Mouse (Mus musculus): ENCODE data around the gene Specc1. TPM values are rescaled to one million over a fixed set of nuclear protein-coding genes. Genes with fewer than 3 reads are reported as not detected.

The Specc1 gene
- polyA plus RNA-seq, 1 experiment from 2014 or later = 15.0 TPM

- H3K27ac ChIP-seq (ENCODE audit: low read depth, low read length) = no peak overlapping the region
- H3K27me3 ChIP-seq (ENCODE audit: control insufficient read depth, insufficient read depth, low read length) = no peaks in the 10 kb centered on the region
- H3K9me3 ChIP-seq (ENCODE audit: control insufficient read depth, low read length) = no peaks in the 10 kb centered on the region
- H3K9ac ChIP-seq (replicated peaks; ENCODE audit: low read depth, low read length) = no peak overlapping the region
- no peak for ATAC-seq (ENCODE audit: low read depth)
- H3K4me1 ChIP-seq (ENCODE audit: control insufficient read depth, insufficient read depth, low read length) = no peaks in the 10 kb centered on the region
- no peaks in the 10 kb centered on the region for H3K36me3 ChIP-seq (ENCODE audit: control insufficient read depth, insufficient read depth, low read length)
- no peak overlapping the region for H3K4me3 ChIP-seq (ENCODE audit: low read depth, low read length)
- WGBS = 51% methylated on average over 3 of the region's 3 CpGs
- no peak overlapping the region for H3K4me2 ChIP-seq (ENCODE audit: low read depth, low read length)
These were observed 88.1 kb downstream of the Specc1 start for GRCm38 (mm10) chr11:62044627-62045026.

- no peak overlapping the region for H3K9ac ChIP-seq (replicated peaks; ENCODE audit: low read depth, low read length)
- no peaks in the 10 kb centered on the region for H3K36me3 ChIP-seq (ENCODE audit: control insufficient read depth, insufficient read depth, low read length)
- H3K9me3 ChIP-seq (ENCODE audit: control insufficient read depth, low read length) = no peaks in the 10 kb centered on the region
- no peak overlapping the region for H3K4me2 ChIP-seq (ENCODE audit: low read depth, low read length)
- no peak overlapping the region for H3K4me3 ChIP-seq (ENCODE audit: low read depth, low read length)
- no peak overlapping the region for H3K27ac ChIP-seq (ENCODE audit: low read depth, low read length)
- no peak for ATAC-seq (ENCODE audit: low read depth)
- no peaks in the 10 kb centered on the region for H3K27me3 ChIP-seq (ENCODE audit: control insufficient read depth, insufficient read depth, low read length)
- H3K4me1 ChIP-seq (ENCODE audit: control insufficient read depth, insufficient read depth, low read length) = no peaks in the 10 kb centered on the region
- 63% methylated on average over 2 of the region's 2 CpGs for WGBS
These were observed 89.4 kb downstream of the Specc1 start for GRCm38 (mm10) chr11:62045964-62046363.

- Histone ChIP-seq H3K4me2 (ENCODE audit: low read depth, low read length) (no peak overlapping the region), H3K9me3 (ENCODE audit: control insufficient read depth, low read length) (no peaks in the 10 kb centered on the region), H3K4me1 (ENCODE audit: control insufficient read depth, insufficient read depth, low read length) (no peaks in the 10 kb centered on the region), H3K36me3 (ENCODE audit: control insufficient read depth, insufficient read depth, low read length) (no peaks in the 10 kb centered on the region), H3K27me3 (ENCODE audit: control insufficient read depth, insufficient read depth, low read length) (no peaks in the 10 kb centered on the region), H3K4me3 (ENCODE audit: low read depth, low read length) (no peak overlapping the region), H3K9ac (replicated peaks; ENCODE audit: low read depth, low read length) (no peak overlapping the region), H3K27ac (ENCODE audit: low read depth, low read length) (no peak overlapping the region)
- 32% methylated on average over 9 of the region's 9 CpGs for WGBS
- no peak for ATAC-seq (ENCODE audit: low read depth)
These were observed 91.5 kb downstream of the Specc1 start for GRCm38 (mm10) chr11:62047817-62048640.

GRCm38 (mm10) chr11:62049170-62049569 lies 92.6 kb downstream of the Specc1 start:
- H3K4me1 ChIP-seq (ENCODE audit: control insufficient read depth, insufficient read depth, low read length) = no peaks in the 10 kb centered on the region
- no peak overlapping the region for H3K9ac ChIP-seq (replicated peaks; ENCODE audit: low read depth, low read length)
- no peaks in the 10 kb centered on the region for H3K36me3 ChIP-seq (ENCODE audit: control insufficient read depth, insufficient read depth, low read length)
- no peak overlapping the region for H3K27ac ChIP-seq (ENCODE audit: low read depth, low read length)
- H3K27me3 ChIP-seq (ENCODE audit: control insufficient read depth, insufficient read depth, low read length) = no peaks in the 10 kb centered on the region
- H3K4me2 ChIP-seq (ENCODE audit: low read depth, low read length) = no peak overlapping the region
- no peaks in the 10 kb centered on the region for H3K9me3 ChIP-seq (ENCODE audit: control insufficient read depth, low read length)
- H3K4me3 ChIP-seq (ENCODE audit: low read depth, low read length) = no peak overlapping the region
- no peak for ATAC-seq (ENCODE audit: low read depth)

- H3K4me3 ChIP-seq (ENCODE audit: low read depth, low read length) = no peak overlapping the region
- H3K27ac ChIP-seq (ENCODE audit: low read depth, low read length) = no peak overlapping the region
- H3K4me2 ChIP-seq (ENCODE audit: low read depth, low read length) = no peak overlapping the region
- no peak overlapping the region for H3K9ac ChIP-seq (replicated peaks; ENCODE audit: low read depth, low read length)
- 68% methylated on average over 8 of the region's 8 CpGs for WGBS
- H3K36me3 ChIP-seq (ENCODE audit: control insufficient read depth, insufficient read depth, low read length) = no peaks in the 10 kb centered on the region
- ATAC-seq (ENCODE audit: low read depth) = no peak
- no peaks in the 10 kb centered on the region for H3K9me3 ChIP-seq (ENCODE audit: control insufficient read depth, low read length)
- no peaks in the 10 kb centered on the region for H3K27me3 ChIP-seq (ENCODE audit: control insufficient read depth, insufficient read depth, low read length)
- no peaks in the 10 kb centered on the region for H3K4me1 ChIP-seq (ENCODE audit: control insufficient read depth, insufficient read depth, low read length)
These were observed 94.1 kb downstream of the Specc1 start for GRCm38 (mm10) chr11:62050356-62051330.

- no peak for ATAC-seq (ENCODE audit: low read depth)
- Histone ChIP-seq H3K9ac (replicated peaks; ENCODE audit: low read depth, low read length) (no peak overlapping the region), H3K4me1 (ENCODE audit: control insufficient read depth, insufficient read depth, low read length) (no peaks in the 10 kb centered on the region), H3K36me3 (ENCODE audit: control insufficient read depth, insufficient read depth, low read length) (no peaks in the 10 kb centered on the region), H3K27ac (ENCODE audit: low read depth, low read length) (no peak overlapping the region), H3K9me3 (ENCODE audit: control insufficient read depth, low read length) (no peaks in the 10 kb centered on the region), H3K4me3 (ENCODE audit: low read depth, low read length) (no peak overlapping the region), H3K4me2 (ENCODE audit: low read depth, low read length) (no peak overlapping the region), H3K27me3 (ENCODE audit: control insufficient read depth, insufficient read depth, low read length) (no peaks in the 10 kb centered on the region)
- WGBS = 88% methylated on average over 4 of the region's 4 CpGs
These were observed 94.9 kb downstream of the Specc1 start for GRCm38 (mm10) chr11:62051487-62051886.

GRCm38 (mm10) chr11:62053928-62054327 lies 97.4 kb downstream of the Specc1 start:
- 32% methylated on average over 9 of the region's 9 CpGs for WGBS
- H3K4me3 ChIP-seq (ENCODE audit: low read depth, low read length) = no peak overlapping the region
- no peaks in the 10 kb centered on the region for H3K27me3 ChIP-seq (ENCODE audit: control insufficient read depth, insufficient read depth, low read length)
- no peaks in the 10 kb centered on the region for H3K9me3 ChIP-seq (ENCODE audit: control insufficient read depth, low read length)
- H3K4me1 ChIP-seq (ENCODE audit: control insufficient read depth, insufficient read depth, low read length) = no peaks in the 10 kb centered on the region
- no peaks in the 10 kb centered on the region for H3K36me3 ChIP-seq (ENCODE audit: control insufficient read depth, insufficient read depth, low read length)
- no peak overlapping the region for H3K9ac ChIP-seq (replicated peaks; ENCODE audit: low read depth, low read length)
- H3K4me2 ChIP-seq (ENCODE audit: low read depth, low read length) = no peak overlapping the region
- no peak overlapping the region for H3K27ac ChIP-seq (ENCODE audit: low read depth, low read length)
- ATAC-seq (ENCODE audit: low read depth) = no peak

- no peaks in the 10 kb centered on the region for H3K36me3 ChIP-seq (ENCODE audit: control insufficient read depth, insufficient read depth, low read length)
- no peak overlapping the region for H3K27ac ChIP-seq (ENCODE audit: low read depth, low read length)
- H3K9ac ChIP-seq (replicated peaks; ENCODE audit: low read depth, low read length) = no peak overlapping the region
- H3K27me3 ChIP-seq (ENCODE audit: control insufficient read depth, insufficient read depth, low read length) = no peaks in the 10 kb centered on the region
- H3K9me3 ChIP-seq (ENCODE audit: control insufficient read depth, low read length) = no peaks in the 10 kb centered on the region
- WGBS = 58% methylated on average over 1 of the region's 1 CpGs
- no peak overlapping the region for H3K4me2 ChIP-seq (ENCODE audit: low read depth, low read length)
- no peaks in the 10 kb centered on the region for H3K4me1 ChIP-seq (ENCODE audit: control insufficient read depth, insufficient read depth, low read length)
- no peak overlapping the region for H3K4me3 ChIP-seq (ENCODE audit: low read depth, low read length)
- no peak for ATAC-seq (ENCODE audit: low read depth)
These were observed 108.0 kb downstream of the Specc1 start for GRCm38 (mm10) chr11:62064565-62064964.

GRCm38 (mm10) chr11:62065655-62066054 lies 109.1 kb downstream of the Specc1 start:
- Histone ChIP-seq H3K27ac (ENCODE audit: low read depth, low read length) (no peak overlapping the region), H3K4me2 (ENCODE audit: low read depth, low read length) (no peak overlapping the region), H3K4me3 (ENCODE audit: low read depth, low read length) (no peak overlapping the region), H3K4me1 (ENCODE audit: control insufficient read depth, insufficient read depth, low read length) (no peaks in the 10 kb centered on the region), H3K9me3 (ENCODE audit: control insufficient read depth, low read length) (no peaks in the 10 kb centered on the region), H3K9ac (replicated peaks; ENCODE audit: low read depth, low read length) (no peak overlapping the region), H3K27me3 (ENCODE audit: control insufficient read depth, insufficient read depth, low read length) (no peaks in the 10 kb centered on the region), H3K36me3 (ENCODE audit: control insufficient read depth, insufficient read depth, low read length) (no peaks in the 10 kb centered on the region)
- no peak for ATAC-seq (ENCODE audit: low read depth)
- 75% methylated on average over 6 of the region's 6 CpGs for WGBS

All from neural tube, embryonic 14.5 days (tissue).